Mouse (Mus musculus) neutrophil, adult 5-6 weeks (primary cell): ENCODE data around the gene Rflnb. TPM values are rescaled to one million over a fixed set of nuclear protein-coding genes. Genes with fewer than 3 reads are reported as not detected.

Experiments used
- ATAC-seq: fragments of 151-379, 151-347 bp; 2 replicates; pipeline ENCODE4 v1.8.0; 2017; ENCODE audit warnings: mild to moderate bottlenecking, moderate TSS enrichment; ENCODE audit not compliant: insufficient number of reproducible peaks, poor library complexity, low FRiP score, severe bottlenecking; ENCODE audit errors: extremely low read depth
- total RNA-seq: library from RNA; stranded (forward); fragments of 200-1000 nt; gene quantifications from 2 replicates; pipeline ENCODE4 v1.2.3, GENCODE M21; 2017

Gene Rflnb
- total RNA-seq, 1 experiment from 2014 or later = 73.0 TPM

DNA sequence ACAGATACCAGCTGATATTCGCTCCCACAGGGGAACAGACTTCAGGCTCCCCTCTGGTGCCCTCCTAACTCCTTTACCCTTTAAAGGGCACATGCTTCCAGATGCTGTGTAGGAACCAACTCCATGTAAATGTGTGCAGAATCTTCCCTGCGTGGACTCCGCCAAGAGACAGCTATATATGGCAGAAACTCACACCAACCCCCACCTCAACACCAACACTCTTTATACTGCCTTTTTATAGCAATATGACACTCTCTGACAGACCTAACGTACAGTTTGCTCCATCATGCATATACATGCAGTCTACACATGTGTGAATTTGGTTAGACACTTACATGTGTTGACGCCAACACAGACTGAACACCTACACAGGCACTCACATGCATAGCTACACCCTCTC is 26.9 kb downstream of the Rflnb start:
- no peak for ATAC-seq

DNA sequence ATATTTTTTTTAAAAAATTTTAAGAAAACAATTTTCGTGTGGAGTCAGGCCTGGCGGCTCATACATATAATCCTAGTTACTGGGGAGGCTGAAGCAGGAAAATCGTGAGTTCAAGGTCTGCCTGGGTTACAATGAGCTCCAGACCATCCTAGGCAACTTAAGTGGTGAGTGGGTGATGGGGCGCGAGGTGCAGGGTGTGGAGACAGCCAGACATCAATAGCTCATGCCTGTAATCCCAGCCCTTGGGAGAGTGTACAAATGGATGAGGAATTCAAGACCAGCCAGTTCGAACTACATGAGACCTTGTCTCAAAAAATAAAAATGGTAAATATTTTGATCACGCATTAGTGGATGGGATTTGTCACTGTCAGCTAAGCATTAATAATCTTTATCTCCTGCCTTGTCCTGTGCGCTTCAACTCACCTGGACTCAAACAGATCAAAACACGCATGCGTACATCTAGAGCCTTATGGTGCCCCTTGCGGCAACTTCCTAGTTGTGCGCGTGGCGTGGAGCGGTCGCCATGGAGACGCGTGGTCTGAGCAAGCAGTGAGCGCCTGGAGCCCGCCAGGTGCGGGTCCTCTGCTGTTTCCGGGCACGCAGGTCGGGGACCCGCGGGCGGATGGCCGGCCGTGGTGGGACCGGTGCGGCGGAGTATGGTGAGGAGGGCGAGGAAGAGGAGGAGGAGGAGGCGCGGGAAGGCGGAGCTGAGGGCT is 28.0 kb downstream of the Rflnb start, which contains the start of gene 1700016K19Rik:
TSS of gene 1700016K19Rik (plus strand) at position 473 of the 716 bp plus-strand sequence.
- ATAC-seq = peak; percentile 95

DNA sequence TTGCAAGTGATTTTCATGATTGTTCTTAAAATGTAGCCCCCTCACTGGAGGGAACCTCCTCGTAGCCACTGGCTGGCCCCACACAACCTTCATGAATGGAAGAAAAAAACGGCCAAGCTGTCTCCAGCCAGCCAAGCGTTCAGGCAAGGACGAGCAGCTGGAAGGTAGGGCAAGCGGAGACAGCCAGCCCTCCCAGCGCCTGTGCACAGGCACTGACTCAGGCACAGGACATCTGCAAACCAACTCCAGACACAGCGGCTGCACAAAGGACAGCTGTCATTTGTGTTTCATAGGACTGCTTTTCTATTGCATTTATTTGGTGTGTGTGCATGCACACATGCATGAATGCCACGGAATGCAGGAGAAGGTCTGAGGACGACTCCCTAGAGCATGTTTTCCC is 33.2 kb downstream of the Rflnb start:
- no peak for ATAC-seq

GRCm38 (mm10) chr11:75992481-75992880 is 35.1 kb downstream of the Rflnb start:
- ATAC-seq = no peak

DNA sequence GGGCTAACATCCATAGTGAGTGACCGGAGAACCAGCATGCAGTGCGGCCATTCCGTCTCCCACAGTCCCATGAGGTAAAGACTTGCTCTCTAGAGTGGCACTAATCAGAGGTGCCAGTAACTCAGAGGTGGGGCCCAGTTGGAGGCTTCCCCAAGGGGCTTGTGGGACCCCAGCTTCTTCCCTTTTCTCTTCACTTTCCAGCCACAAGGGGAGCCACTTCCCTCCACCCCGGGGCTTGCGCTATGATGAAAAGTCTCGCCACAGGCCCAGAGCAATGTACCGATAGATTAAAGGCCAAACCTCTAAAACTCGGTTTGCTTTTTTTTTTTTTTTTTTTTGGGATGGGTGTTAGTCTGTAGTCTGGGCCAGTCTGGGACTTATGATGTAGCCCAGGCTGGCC is 35.7 kb downstream of the Rflnb start:
- peak; percentile 41; the same call in 1 of the 2 replicates for ATAC-seq

DNA sequence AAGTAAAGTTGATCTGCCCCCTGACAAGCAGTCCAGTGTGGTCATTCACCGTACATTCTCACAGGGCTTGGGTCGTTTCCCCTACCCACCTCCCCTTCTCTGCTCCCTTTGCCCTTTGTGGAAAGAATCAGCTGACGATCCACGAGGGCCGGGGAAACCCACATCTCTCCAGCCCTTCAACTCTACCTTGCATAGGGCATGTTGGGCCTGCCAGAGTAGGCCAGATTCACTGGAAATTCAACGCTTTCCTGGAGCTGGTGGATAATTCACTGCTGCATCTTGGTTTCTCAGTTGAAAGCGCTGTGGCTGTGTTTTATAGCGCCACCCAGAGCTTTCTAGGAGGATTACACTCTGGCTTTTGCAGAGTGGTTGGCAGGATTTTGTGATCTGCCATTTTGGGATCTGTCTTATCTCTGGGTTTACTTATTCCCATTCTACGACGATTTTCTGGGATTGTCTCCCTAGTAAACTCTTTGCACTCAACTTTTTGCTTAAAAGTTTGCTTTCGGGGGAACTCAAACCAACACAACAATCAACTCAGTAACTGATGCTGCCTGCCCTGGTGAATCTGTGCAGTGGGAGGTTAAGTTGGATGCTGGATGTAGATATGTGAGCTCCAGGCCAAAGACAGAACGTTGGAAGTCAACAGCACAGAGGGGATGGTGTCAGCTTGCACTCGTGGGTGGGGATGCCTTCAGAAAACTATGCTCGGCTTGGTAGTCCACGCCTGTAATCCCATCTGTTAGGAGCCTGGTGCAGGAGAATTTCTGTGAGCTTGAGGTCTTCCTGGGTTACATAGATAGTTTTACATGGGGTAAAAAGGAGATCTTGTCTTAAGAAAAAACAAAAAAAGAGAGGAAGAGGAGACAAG is 36.4 kb downstream of the Rflnb start:
- no peak for ATAC-seq

GRCm38 (mm10) chr11:75985948-75986347 is 41.6 kb downstream of the Rflnb start:
- ATAC-seq = no peak

- peak; percentile 37; the same call in 1 of the 2 replicates for ATAC-seq
Measured at GRCm38 (mm10) chr11:75984581-75984980, 43.0 kb downstream of the Rflnb start.

GRCm38 (mm10) chr11:75983194-75983593 is 44.4 kb downstream of the Rflnb start:
- peak; percentile 59 for ATAC-seq

DNA sequence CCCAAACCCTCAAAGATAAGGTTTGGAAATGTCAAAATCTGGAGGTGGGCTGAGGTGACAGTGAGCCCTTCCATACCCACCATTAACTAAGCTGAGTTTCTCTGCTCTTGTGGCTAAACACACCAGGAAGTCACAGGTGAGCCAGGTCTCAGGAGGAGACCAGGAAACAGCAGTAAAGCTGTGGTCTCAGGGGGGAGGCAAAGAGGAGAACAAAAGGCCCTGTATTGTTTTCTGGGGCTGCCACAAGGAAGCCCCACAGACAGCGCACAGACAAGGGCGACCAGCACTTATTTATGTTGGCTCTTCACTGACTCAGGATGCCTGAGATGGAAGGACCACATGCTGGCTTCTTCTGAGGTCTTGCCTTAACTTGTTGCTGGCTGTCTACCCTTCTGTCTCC is 47.2 kb downstream of the Rflnb start:
- no peak for ATAC-seq

DNA sequence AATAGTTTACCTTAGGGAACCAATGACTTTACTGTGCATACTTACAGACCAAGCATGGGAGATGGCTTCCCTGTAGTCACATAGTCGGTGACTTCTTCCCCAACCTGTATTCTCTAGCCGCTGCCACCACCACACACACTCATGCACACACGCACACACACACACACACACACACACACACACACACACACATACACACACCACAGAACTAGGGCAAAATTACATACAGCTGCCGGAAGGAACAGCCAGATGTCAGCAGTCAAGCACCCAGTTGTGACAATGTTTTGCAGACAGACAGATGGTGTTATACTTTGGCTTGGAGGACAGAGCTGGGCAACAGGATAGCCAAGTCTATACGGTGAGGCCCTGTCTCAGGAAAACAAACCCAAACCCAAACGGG is 49.5 kb downstream of the Rflnb start:
- peak; percentile 44 for ATAC-seq

GRCm38 (mm10) chr11:75976748-75977147 is 50.8 kb downstream of the Rflnb start:
- peak; percentile 78 for ATAC-seq

GRCm38 (mm10) chr11:75973988-75974387 is 53.6 kb downstream of the Rflnb start:
- no peak for ATAC-seq

GRCm38 (mm10) chr11:75972916-75973567 is 54.5 kb downstream of the Rflnb start:
- ATAC-seq = no peak

GRCm38 (mm10) chr11:75972188-75972587 is 55.4 kb downstream of the Rflnb start:
- ATAC-seq = no peak

GRCm38 (mm10) chr11:75970629-75971028 is 57.0 kb downstream of the Rflnb start:
- ATAC-seq = no peak
